Mouse (Mus musculus) limb, embryonic 15.5 days (tissue): ENCODE measurements around the gene Ribc2. TPM values are rescaled to one million over a fixed set of nuclear protein-coding genes. Genes with fewer than 3 reads are reported as not detected.
A peak's percentile ranks its signal among the peaks of the same experiment; 100 is the strongest.

Experiments
- ATAC-seq: fragments of 200-750 bp; cut with Nextera tagmentation; 2 replicates; pipeline ENCODE4 v1.8.0; 2017; ENCODE audit warnings: low read depth, moderate TSS enrichment; ENCODE audit not compliant: insufficient number of reproducible peaks, low FRiP score, low TSS enrichment
- H3K27ac ChIP-seq: fragments of 300-500 bp; sonication (generic); 2 replicates; pipeline ENCODE4 v1.5.1; 2015; ENCODE audit warnings: moderate library complexity, mild to moderate bottlenecking, inconsistent platforms
- H3K27me3 ChIP-seq: fragments of 300-500 bp; sonication (generic); 2 replicates; pipeline ENCODE4 v1.6.1; 2015; ENCODE audit warnings: inconsistent platforms
- H3K36me3 ChIP-seq: fragments of 300-500 bp; sonication (generic); 2 replicates; pipeline ENCODE4 v1.6.1; 2015; ENCODE audit warnings: inconsistent platforms
- H3K4me1 ChIP-seq: fragments of 300-500 bp; sonication (generic); 2 replicates; pipeline ENCODE4 v1.6.1; 2015; ENCODE audit warnings: inconsistent platforms
- H3K4me2 ChIP-seq: fragments of 300-500 bp; sonication (generic); 2 replicates; pipeline ENCODE4 v1.6.1; 2015; ENCODE audit warnings: mild to moderate bottlenecking, inconsistent platforms
- H3K4me3 ChIP-seq: fragments of 300-500 bp; sonication (generic); 2 replicates; pipeline ENCODE4 v1.5.1; 2015; ENCODE audit warnings: mild to moderate bottlenecking, inconsistent platforms
- H3K9ac ChIP-seq: fragments of 300-500 bp; sonication (generic); 2 replicates; pipeline ENCODE4 v1.6.1; 2015; ENCODE audit warnings: inconsistent platforms
- H3K9me3 ChIP-seq: fragments of 300-500 bp; sonication (generic); 2 replicates; pipeline ENCODE4 v1.6.1; 2016; ENCODE audit warnings: inconsistent platforms
- WGBS: fragments of 180-500 bp; shearing (Covaris S2); methylation state at CpG from one replicate; pipeline ENCODE4 v1.1.7; 2015; 5-methylcytosine and 5-hydroxymethylcytosine counted together
- polyA plus RNA-seq: library from polyadenylated mRNA; unstranded; fragments of >200 nt; fragmentation: Nextera tagmentation; extraction: Ambion mirVana; gene quantifications from 2 replicates; pipeline ENCODE4 v1.2.1, GENCODE M21; 2015

Gene Ribc2
- polyA plus RNA-seq, 1 experiment from 2014 or later = 0.42 TPM

DNA sequence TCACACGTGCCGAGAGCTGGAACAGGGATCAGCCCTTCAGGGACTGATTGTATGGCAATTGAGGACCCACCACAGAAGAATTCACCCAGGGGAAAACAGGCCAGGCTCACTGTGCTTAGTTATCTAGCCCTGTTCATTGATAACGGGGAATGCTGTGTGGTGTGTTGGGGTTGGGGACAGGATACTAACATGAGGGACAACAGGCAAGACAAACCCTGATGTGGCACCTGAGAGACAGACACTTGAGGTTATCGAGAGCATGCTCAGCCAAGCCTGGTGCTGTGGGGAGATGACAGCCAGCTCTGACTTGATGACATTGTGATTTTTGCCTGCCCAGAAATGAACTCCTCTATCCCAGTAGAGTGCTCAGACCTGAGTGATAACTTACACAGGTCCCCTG lies 24.3 kb downstream of the Ribc2 start:
- Histone ChIP-seq H3K4me1 (peaks cover 19% of the 10 kb centered on the region; the same call in 1 of the 2 replicates), H3K27ac (no peak overlapping the region), H3K36me3 (no peaks in the 10 kb centered on the region), H3K4me3 (no peak overlapping the region), H3K9ac (no peak overlapping the region), H3K4me2 (no peak overlapping the region), H3K27me3 (no peaks in the 10 kb centered on the region), H3K9me3 (no peaks in the 10 kb centered on the region)
- no peak for ATAC-seq
- WGBS = 50% methylated on average over 4 of the region's 4 CpGs

DNA sequence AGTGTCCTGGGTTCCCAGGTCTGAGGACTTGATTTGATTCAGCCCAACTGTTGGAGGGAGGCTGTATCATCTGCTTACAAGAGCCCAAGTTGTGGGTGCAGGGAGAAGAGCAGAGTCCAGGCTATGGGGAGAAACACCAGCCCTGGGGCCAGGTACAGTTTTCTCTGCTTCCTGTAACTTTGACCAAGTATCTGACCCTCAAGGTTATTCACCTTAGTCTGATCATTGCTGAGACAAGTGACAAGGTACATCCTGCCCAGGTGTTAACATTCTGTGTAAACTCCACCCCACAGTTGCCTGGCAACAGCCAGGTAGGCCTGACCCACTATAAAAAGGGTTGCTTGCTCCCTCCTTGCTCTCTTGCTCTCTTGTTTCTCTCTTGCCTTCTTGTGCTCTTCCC lies 29.5 kb downstream of the Ribc2 start:
- no peaks in the 10 kb centered on the region for H3K27me3 ChIP-seq
- H3K4me1 ChIP-seq = peaks cover 40% of the 10 kb centered on the region
- ATAC-seq = no peak
- H3K9ac ChIP-seq = no peak overlapping the region
- H3K36me3 ChIP-seq = no peaks in the 10 kb centered on the region
- no peaks in the 10 kb centered on the region for H3K9me3 ChIP-seq
- H3K27ac ChIP-seq = no peak overlapping the region
- H3K4me2 ChIP-seq = no peak overlapping the region
- no peak overlapping the region for H3K4me3 ChIP-seq

DNA sequence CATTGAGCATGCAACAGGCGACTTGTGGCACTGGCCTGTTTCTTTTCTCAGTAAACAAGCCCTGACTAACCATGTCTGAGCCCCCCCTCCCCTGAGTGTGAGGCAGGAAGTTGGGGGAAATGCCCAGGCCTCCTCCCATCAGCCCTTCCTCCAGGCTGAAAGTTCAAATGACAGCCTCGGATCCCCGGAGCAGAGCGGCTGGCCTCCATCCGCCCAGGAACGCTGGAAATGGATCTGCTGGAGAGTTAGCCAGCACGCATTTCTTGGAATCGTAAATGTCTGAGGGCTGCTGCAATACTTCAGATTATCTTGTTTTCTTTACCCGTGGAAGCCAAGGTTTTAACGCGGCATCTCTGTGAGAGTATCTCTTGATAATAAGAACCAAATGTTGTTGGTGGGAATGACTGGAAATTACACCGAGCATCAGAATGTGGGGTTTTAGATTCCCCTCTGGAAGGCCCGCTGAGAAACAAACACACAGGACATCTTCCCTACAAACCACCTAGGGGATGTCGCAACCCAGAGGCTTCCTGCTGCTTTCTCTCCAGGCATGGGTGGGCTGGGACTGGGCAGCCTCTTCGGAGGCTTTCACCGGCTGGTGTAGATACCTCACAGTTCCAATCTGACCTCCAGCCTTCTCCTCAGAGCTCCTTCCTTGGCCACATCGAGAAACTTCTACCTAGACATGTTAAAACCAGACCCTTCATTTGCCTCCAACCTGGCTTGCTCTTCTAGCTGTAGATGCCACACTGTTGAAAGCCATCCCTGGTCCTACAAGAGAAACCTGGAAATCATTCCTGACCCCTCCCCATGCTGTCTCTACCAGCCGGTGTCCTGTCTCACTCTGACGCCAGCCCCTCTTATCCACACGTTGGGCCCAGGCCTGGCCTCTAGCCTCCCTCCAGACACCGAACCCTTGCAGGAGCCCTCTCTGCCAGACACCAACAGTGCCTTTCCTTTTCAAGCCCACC lies 31.1 kb downstream of the Ribc2 start:
- Histone ChIP-seq H3K27me3 (no peaks in the 10 kb centered on the region), H3K4me1 (peaks cover 49% of the 10 kb centered on the region), H3K9me3 (no peaks in the 10 kb centered on the region), H3K9ac (no peak overlapping the region), H3K4me2 (no peak overlapping the region), H3K4me3 (no peak overlapping the region), H3K36me3 (no peaks in the 10 kb centered on the region), H3K27ac (peak overlapping the region; percentile 68)
- no peak for ATAC-seq
- 28% methylated on average over 21 of the region's 21 CpGs for WGBS

DNA sequence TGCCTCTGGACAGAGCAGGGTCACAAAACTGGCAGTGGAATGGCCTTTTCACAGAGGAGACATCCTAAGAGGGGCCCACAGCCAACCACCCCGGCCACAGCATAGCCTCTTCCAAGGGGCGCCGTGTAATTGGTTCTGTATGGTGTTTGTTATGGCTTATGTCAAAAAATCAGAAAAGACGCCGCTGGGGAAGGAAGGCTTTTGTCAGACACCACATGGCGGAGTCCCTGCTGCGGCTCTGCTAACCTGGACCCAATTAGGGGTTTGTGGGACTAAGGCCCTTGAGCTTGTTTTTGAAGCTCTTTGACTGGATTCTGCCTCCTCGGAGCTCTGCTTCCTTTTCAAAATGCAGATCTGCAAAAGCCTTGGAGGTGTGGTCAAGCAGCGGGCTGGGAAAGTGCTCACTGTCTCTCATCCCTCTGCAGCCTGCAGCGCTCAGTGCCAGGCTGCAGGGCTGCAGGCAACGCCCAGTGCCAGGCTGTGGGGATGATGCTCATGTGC lies 34.6 kb downstream of the Ribc2 start:
- H3K27ac ChIP-seq = peak overlapping the region; percentile 83
- peak; percentile 37; the same call in 1 of the 2 replicates for ATAC-seq
- WGBS = 14% methylated on average over 11 of the region's 11 CpGs
- peaks cover 51% of the 10 kb centered on the region for H3K4me1 ChIP-seq
- no peak overlapping the region for H3K9ac ChIP-seq
- H3K9me3 ChIP-seq = no peaks in the 10 kb centered on the region
- no peaks in the 10 kb centered on the region for H3K27me3 ChIP-seq
- H3K4me2 ChIP-seq = no peak overlapping the region; the same call in 1 of the 2 replicates
- H3K36me3 ChIP-seq = no peaks in the 10 kb centered on the region
- no peak overlapping the region for H3K4me3 ChIP-seq

DNA sequence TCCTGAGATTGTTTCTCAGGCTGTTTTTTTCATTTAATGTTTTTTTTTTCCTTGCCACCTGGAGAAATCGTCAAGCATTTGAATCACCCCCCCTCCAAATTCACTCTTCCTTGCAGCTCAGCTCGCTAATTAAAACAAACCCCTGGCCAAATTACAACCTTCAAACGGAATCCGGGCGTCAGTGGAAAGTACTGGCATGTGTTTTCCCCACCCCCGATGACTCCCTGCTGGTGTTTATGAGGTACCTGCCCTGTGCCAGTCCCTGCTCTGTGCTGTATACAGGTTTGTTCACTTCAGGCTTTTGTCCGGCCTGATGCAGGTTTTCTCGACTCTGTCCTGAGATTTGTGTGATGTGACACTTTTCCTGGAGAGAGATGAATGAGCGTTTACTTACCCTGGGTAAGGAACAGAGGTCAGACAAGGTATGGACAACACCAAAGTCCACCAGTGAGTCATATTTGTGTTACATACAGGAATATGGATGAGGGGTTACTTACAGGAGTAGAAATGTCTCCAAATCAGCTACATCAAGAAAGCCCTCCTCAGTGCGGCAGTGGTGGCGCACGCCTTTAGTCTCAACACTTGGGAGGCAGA lies 35.3 kb downstream of the Ribc2 start:
- 28% methylated on average over 12 of the region's 12 CpGs for WGBS
- H3K4me1 ChIP-seq = peaks cover 55% of the 10 kb centered on the region
- no peaks in the 10 kb centered on the region for H3K27me3 ChIP-seq
- no peaks in the 10 kb centered on the region for H3K36me3 ChIP-seq
- no peaks in the 10 kb centered on the region for H3K9me3 ChIP-seq
- ATAC-seq = no peak
- no peak overlapping the region for H3K4me2 ChIP-seq
- H3K4me3 ChIP-seq = no peak overlapping the region
- no peak overlapping the region for H3K9ac ChIP-seq
- peak overlapping the region; percentile 83 for H3K27ac ChIP-seq

DNA sequence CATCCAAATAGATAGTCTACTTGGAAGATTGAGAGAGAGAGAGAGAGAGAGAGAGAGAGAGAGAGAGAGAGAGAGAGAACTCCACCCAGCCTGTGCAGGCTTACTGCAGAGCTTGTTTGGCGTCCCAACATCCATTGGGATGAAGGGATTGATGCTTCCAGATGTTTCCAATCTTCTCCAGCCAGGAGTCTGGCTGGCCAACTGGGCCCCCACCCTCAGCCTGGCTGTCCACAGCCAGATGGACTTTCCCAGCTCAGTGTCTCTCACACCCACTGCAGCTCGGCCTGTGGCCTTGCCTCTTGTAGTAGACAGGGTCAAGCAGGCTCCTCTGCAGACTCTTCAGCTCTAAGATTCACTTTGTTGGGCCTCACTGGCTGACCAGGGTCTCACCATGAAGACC lies 40.2 kb downstream of the Ribc2 start:
- H3K27ac ChIP-seq = 0 out of 2 replicates have a peak overlapping the region, but pooled peaks have one; percentile 22
- no peak overlapping the region for H3K9ac ChIP-seq
- H3K4me1 ChIP-seq = peaks cover 15% of the 10 kb centered on the region
- H3K4me3 ChIP-seq = no peak overlapping the region
- H3K4me2 ChIP-seq = no peak overlapping the region
- ATAC-seq = 0 out of 2 replicates have a peak, but pooled peaks have one; percentile 22
- H3K9me3 ChIP-seq = no peaks in the 10 kb centered on the region
- WGBS = 52% methylated on average over 2 of the region's 2 CpGs
- no peaks in the 10 kb centered on the region for H3K27me3 ChIP-seq
- H3K36me3 ChIP-seq = no peaks in the 10 kb centered on the region

DNA sequence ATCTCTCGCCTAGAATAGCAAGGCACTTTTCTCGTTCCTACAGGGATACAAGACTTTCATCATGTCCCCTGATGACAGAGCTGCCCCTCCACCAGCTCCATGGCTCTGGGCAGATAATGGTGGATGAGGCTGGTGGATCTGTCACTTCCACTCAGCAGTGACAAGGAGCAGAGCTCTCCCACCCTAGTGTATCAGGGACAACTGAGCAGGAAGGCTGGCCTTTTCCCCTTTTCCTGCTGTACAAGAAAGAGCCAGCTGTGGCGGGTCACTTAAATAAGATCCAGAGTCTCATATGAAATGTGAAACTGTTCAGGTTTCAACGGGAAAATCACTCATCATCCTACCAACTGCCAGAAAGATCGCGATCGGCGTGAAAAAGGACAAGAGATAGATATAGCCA lies 41.5 kb downstream of the Ribc2 start:
- no peak overlapping the region for H3K4me3 ChIP-seq
- no peaks in the 10 kb centered on the region for H3K9me3 ChIP-seq
- no peaks in the 10 kb centered on the region for H3K36me3 ChIP-seq
- H3K9ac ChIP-seq = no peak overlapping the region
- peaks cover 8% of the 10 kb centered on the region for H3K4me1 ChIP-seq
- H3K27me3 ChIP-seq = no peaks in the 10 kb centered on the region
- 0 out of 2 replicates have a peak overlapping the region, but pooled peaks have one; percentile 2 for H3K27ac ChIP-seq
- H3K4me2 ChIP-seq = no peak overlapping the region
- no peak for ATAC-seq
- WGBS = 55% methylated on average over 8 of the region's 8 CpGs

DNA sequence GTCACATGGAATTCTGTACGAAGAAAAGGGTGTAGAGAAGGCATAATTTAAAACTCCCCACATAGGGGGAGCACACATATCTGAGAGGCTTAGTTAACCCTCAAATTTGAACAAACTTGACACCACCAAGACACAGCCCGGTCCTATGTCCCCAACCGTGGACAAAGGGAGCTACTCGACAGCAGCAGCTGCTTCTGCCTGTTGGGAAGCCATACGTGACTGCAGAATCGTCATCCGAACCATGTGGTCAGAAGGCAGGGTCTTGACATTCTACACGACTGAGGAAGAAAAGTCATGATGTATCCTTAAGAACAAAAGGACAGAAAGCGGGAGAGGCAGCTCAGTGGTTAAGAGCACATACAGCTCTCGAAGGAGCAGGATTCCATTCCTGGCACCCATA lies 42.2 kb downstream of the Ribc2 start:
- Histone ChIP-seq H3K4me1 (peaks cover 14% of the 10 kb centered on the region), H3K9me3 (no peaks in the 10 kb centered on the region), H3K27ac (no peak overlapping the region), H3K4me2 (no peak overlapping the region), H3K27me3 (no peaks in the 10 kb centered on the region), H3K36me3 (no peaks in the 10 kb centered on the region), H3K9ac (no peak overlapping the region), H3K4me3 (no peak overlapping the region)
- WGBS = 69% methylated on average over 10 of the region's 10 CpGs
- no peak for ATAC-seq

DNA sequence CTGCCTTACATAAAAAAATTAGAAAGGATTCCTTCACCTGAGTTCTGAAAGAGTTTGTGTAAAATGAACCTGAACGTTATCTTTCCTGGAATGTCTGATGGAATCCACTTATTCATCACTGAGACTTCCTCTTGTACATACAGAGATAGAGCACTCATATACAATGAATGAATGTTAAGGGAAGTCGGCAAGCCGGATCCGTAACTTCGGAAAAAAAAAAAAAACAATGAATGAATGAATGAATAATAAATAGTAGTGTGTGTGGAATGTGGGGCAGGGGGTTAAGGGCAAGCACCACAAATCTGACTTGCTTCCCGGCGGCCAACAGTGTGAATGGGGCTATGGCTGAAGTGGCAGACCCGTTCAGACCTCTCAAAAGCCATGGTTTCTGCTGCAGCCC lies 45.7 kb downstream of the Ribc2 start:
- Histone ChIP-seq H3K36me3 (no peaks in the 10 kb centered on the region), H3K4me3 (no peak overlapping the region), H3K4me1 (peaks cover 23% of the 10 kb centered on the region), H3K9ac (no peak overlapping the region), H3K27ac (no peak overlapping the region), H3K9me3 (no peaks in the 10 kb centered on the region), H3K27me3 (no peaks in the 10 kb centered on the region), H3K4me2 (no peak overlapping the region)
- WGBS = 80% methylated on average over 8 of the region's 8 CpGs
- no peak for ATAC-seq

DNA sequence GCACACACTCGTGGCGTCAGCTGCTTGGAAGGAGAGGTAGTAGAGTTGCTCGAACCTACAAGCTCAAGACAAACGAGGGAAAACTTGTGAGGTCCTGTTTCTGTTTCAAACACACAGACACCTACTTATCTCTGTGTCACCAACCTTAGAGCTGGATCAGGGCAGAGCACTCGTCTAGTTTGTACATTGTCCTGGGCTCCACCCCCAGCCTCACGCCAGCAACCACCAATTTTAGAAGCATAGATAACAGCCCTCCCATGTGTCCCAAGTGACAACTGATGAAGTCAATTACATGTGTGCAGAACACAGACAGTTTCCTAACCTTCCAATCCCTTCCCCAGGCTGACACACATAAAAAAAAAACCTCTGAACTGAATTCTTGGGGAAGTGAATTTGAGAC lies 46.3 kb downstream of the Ribc2 start:
- Histone ChIP-seq H3K4me2 (no peak overlapping the region), H3K36me3 (no peaks in the 10 kb centered on the region), H3K27ac (no peak overlapping the region), H3K4me1 (peaks cover 23% of the 10 kb centered on the region), H3K9ac (no peak overlapping the region), H3K9me3 (no peaks in the 10 kb centered on the region), H3K4me3 (no peak overlapping the region), H3K27me3 (no peaks in the 10 kb centered on the region)
- WGBS = 66% methylated on average over 6 of the region's 6 CpGs
- ATAC-seq = no peak

DNA sequence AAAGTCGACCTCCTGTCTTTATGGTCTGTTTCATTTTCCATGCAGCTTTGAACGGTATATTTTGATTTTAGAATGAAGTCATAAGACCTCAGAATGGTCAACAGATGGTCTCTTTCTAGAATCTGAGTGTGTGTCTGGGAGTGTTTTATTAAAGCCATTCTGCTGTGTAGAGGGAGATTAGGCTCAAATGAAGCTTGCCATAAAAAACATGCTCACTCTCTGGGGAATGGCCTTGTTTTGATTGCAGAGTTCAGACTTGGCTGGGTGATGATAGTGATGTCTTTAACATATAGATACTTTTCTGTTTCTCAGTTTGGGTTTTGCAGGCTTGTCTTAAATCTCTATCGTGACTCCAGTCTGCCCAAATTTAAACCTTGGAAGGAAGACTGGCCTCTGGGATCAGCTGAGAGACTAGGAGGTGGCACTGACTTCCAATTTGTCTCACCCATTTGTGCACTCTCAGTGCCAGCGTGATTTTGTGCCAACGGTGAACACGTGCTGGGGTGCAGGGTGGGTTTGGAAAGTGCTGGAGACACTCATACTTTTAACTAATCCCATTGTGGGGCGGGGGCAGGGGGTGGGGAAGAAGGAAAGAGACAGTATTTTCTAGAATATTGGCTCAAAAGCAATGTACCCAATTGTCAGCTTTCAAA lies 47.8 kb downstream of the Ribc2 start:
- WGBS = 38% methylated on average over 7 of the region's 7 CpGs
- Histone ChIP-seq H3K9ac (no peak overlapping the region), H3K9me3 (no peaks in the 10 kb centered on the region), H3K4me1 (peaks cover 32% of the 10 kb centered on the region), H3K4me3 (no peak overlapping the region), H3K4me2 (no peak overlapping the region), H3K27me3 (no peaks in the 10 kb centered on the region), H3K36me3 (no peaks in the 10 kb centered on the region), H3K27ac (peak overlapping the region; percentile 83)
- peak; percentile 74; the same call in 1 of the 2 replicates for ATAC-seq

DNA sequence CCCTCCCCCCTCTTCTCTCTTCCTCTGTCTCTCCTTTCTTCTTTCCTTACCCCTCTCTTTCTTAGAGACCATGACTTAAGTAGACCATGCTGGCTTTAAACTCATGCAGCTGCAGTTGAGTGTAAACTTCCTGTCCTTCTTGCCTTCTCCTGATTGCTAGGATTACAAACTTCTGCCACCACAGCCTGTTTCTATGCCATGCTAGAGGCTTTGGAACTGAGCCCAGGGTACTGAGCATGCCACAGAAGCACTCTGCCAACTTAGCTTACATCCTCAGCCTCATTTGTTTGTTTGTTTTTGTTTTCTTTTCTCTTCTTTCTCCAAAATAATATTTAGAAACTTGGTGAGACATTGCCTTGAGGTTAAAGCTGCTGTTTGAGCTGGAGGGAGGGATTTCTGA lies 48.5 kb downstream of the Ribc2 start:
- Histone ChIP-seq H3K27me3 (no peaks in the 10 kb centered on the region), H3K4me1 (peaks cover 32% of the 10 kb centered on the region), H3K27ac (peak overlapping the region; percentile 83), H3K4me3 (no peak overlapping the region), H3K9ac (no peak overlapping the region), H3K9me3 (no peaks in the 10 kb centered on the region), H3K4me2 (no peak overlapping the region), H3K36me3 (no peaks in the 10 kb centered on the region)
- no peak for ATAC-seq
